Mouse (Mus musculus) stomach, postnatal 0 days (tissue): ENCODE results near the gene Ghdc.

Source experiments
- CTCF ChIP-seq: IDR thresholded peaks from 2 replicates; pipeline ENCODE4 v1.5.1; 2016; ENCODE audit warnings: antibody characterized with exemption, low read depth, mild to moderate bottlenecking, moderate library complexity
- EP300 ChIP-seq: optimal IDR thresholded peaks from 2 replicates; pipeline ENCODE3; 2016; ENCODE audit warnings: antibody characterized with exemption

DNA sequence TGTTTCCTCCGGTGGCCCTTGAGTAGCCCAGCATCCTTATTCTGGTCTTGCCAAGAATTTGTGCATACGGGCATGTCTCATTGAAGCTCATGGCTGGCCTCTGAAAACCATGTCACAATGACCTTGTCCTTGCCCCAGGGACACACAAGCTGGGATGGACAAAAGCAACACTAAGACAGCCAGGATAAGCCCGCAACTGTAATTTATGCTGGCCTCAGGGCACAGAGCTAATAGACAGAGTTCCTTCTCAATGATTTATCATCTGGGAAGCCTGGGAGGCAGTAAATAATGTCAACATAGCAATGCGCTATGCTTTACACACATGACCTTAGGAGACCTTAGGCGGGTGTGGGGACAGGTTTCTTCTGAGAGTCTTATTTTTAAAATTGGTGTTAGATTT is 28.7 kb upstream of the Ghdc start:
- TF ChIP-seq CTCF, result no peak
- TF ChIP-seq EP300, result no peak
